Mouse (Mus musculus): ENCODE results near the gene Utp3.

The Utp3 gene

GRCm38 (mm10) chr5:88569541-88569940 is 15.3 kb downstream of the Utp3 start:
- no peak for DNase-seq (ENCODE audit: extremely low read depth, low read depth, low spot score)

- no peak for DNase-seq (ENCODE audit: extremely low read depth, low read depth, low spot score)
These were observed 20.6 kb downstream of the Utp3 start for GRCm38 (mm10) chr5:88574829-88575228.

GRCm38 (mm10) chr5:88575506-88576338 is 21.5 kb downstream of the Utp3 start:
- DNase-seq (ENCODE audit: extremely low read depth, low read depth, low spot score): peak; percentile 75

GRCm38 (mm10) chr5:88580681-88581080 is 26.4 kb downstream of the Utp3 start:
- peak; percentile 80 for DNase-seq (ENCODE audit: extremely low read depth, low read depth, low spot score)

- no peak for DNase-seq (ENCODE audit: extremely low read depth, low read depth, low spot score)
These were observed 27.1 kb downstream of the Utp3 start for GRCm38 (mm10) chr5:88581343-88581742.

GRCm38 (mm10) chr5:88583271-88584031 is 29.2 kb downstream of the Utp3 start:
- no peak for DNase-seq (ENCODE audit: extremely low read depth, low read depth, low spot score)

GRCm38 (mm10) chr5:88584061-88584460 is 29.8 kb downstream of the Utp3 start:
- no peak for DNase-seq (ENCODE audit: extremely low read depth, low read depth, low spot score)

- no peak for DNase-seq (ENCODE audit: extremely low read depth, low read depth, low spot score)
These were observed 32.3 kb downstream of the Utp3 start for GRCm38 (mm10) chr5:88586407-88587174.

- DNase-seq (ENCODE audit: extremely low read depth, low read depth, low spot score): no peak
These were observed 33.1 kb downstream of the Utp3 start for GRCm38 (mm10) chr5:88587211-88587934.

GRCm38 (mm10) chr5:88588481-88588880 is 34.2 kb downstream of the Utp3 start:
- no peak for DNase-seq (ENCODE audit: extremely low read depth, low read depth, low spot score)

GRCm38 (mm10) chr5:88593421-88594172 is 39.3 kb downstream of the Utp3 start:
- DNase-seq (ENCODE audit: extremely low read depth, low read depth, low spot score): peak; percentile 37

GRCm38 (mm10) chr5:88594173-88594569 is 39.9 kb downstream of the Utp3 start:
- DNase-seq (ENCODE audit: extremely low read depth, low read depth, low spot score): no peak

GRCm38 (mm10) chr5:88595537-88596455 is 41.5 kb downstream of the Utp3 start:
- no peak for DNase-seq (ENCODE audit: extremely low read depth, low read depth, low spot score)

GRCm38 (mm10) chr5:88598961-88599360 is 44.7 kb downstream of the Utp3 start:
- no peak for DNase-seq (ENCODE audit: extremely low read depth, low read depth, low spot score)

GRCm38 (mm10) chr5:88602030-88602429 is 47.8 kb downstream of the Utp3 start:
- DNase-seq (ENCODE audit: extremely low read depth, low read depth, low spot score): no peak

- DNase-seq (ENCODE audit: extremely low read depth, low read depth, low spot score): no peak
These were observed 48.5 kb downstream of the Utp3 start for GRCm38 (mm10) chr5:88602713-88603112.

- no peak for DNase-seq (ENCODE audit: extremely low read depth, low read depth, low spot score)
These were observed 49.8 kb downstream of the Utp3 start for GRCm38 (mm10) chr5:88604046-88604445.

- DNase-seq (ENCODE audit: extremely low read depth, low read depth, low spot score): no peak
These were observed 50.5 kb downstream of the Utp3 start for GRCm38 (mm10) chr5:88604641-88605358.

Measured in fat pad, adult 2 months (tissue).